In the genomic region with DNA sequence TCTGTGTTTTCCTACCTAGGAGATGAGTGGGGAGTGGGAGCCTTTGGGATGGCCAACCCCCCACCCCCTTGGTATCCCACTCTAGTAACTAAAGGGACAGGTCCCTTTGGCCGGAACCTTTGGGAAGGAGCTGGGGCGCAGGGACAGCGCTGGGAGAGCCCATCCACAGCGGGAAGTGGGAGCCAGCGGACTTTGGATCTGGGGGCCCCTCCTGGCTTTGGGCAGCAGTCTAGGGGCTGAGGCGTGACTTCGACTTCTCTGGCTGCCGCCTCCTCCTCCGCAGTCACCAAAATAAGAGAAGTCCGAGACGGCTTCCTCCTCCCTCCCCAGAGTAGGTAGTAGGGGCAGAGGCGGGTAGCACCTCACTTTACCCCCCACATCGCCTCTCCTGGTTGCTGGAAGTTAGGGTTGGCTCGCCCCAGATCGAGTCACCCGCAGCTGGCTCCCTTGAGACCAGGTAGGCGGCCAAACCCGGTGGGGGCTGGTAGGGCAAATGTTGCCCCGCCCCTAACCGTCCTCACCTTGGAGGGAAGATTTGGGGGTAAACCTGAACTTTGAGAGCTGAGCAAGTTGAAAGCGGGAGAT, we compare ENCODE assay signal across 9 mouse cellular contexts. TPM values are rescaled to one million over a fixed set of nuclear protein-coding genes. Genes with fewer than 3 reads are reported as not detected.
DNase-seq lines count a peak whose midpoint lies in the region; ATAC-seq and TF ChIP-seq lines count a peak whose summit lies in the region.
"Had no signal": no experiment of that assay in that cellular context is flagged by ENCODE, and none has a peak within 500 bp of the region (broad histone marks: within the 10 kb centered on the region; RNA-seq: fewer than 3 reads in every experiment).

Gene Fgr, plus strand, starts transcription at position 282 of the 585 bp plus-strand sequence.

- H3K27ac ChIP-seq in kidney, adult 2 months (ENCODE audit: insufficient read depth, low read depth, low read length), result peak within 1 kb of the TSS; percentile 2; the same call in 1 of the 2 replicates
- H3K27ac ChIP-seq in heart, postnatal 0 days (ENCODE audit: low read depth), result peak within 1 kb of the TSS; percentile 23; the same call in 1 of the 2 replicates
- no peak within 1 kb of the TSS for H3K27ac ChIP-seq in liver, embryonic 11.5 days (ENCODE audit: low read depth, low read length)
- H3K27ac ChIP-seq in neural tube, embryonic 13.5 days (replicated peaks), result peak within 1 kb of the TSS; percentile 33; the same call in 1 of the 2 replicates

- WGBS in kidney, adult 2 months, result 37% methylated on average over 21 of the region's 21 CpGs
- WGBS in heart, postnatal 0 days, result 21% methylated on average over 21 of the region's 21 CpGs
- 1% methylated on average over 21 of the region's 21 CpGs for WGBS in liver, embryonic 11.5 days
- WGBS in neural tube, embryonic 13.5 days, result 9% methylated on average over 21 of the region's 21 CpGs

- DNase-seq in kidney, adult 2 months, result peak; percentile 38
- no peak for DNase-seq in kidney, adult 11 months
- DNase-seq in heart, postnatal 0 days (ENCODE audit: low spot score), result peak; percentile 1
- no peak for DNase-seq in liver, embryonic 11.5 days (ENCODE audit: low spot score)
- no peak for DNase-seq in right cerebral cortex, adult 18-20 months
- no peak for DNase-seq in left cerebral cortex, postnatal 25 days (ENCODE audit: low spot score in 2 of 2)
- no peak for DNase-seq in cerebellum, postnatal 14 days

- peak within 1 kb of the TSS; percentile 49 for H3K4me2 ChIP-seq in heart, postnatal 0 days (ENCODE audit: low read depth, low read length)
- H3K4me2 ChIP-seq in liver, embryonic 11.5 days, result peak within 1 kb of the TSS; percentile 66
- H3K4me2 ChIP-seq in neural tube, embryonic 13.5 days, result peak within 1 kb of the TSS; percentile 43

- H3K36me3 ChIP-seq in kidney, adult 2 months (ENCODE audit: control insufficient read depth, insufficient read depth, low read length), result no peaks in the 10 kb centered on the region
- H3K36me3 ChIP-seq in heart, postnatal 0 days (replicated peaks; ENCODE audit: control insufficient read depth, insufficient read depth, low read length), result no peaks in the 10 kb centered on the region
- H3K36me3 ChIP-seq in liver, embryonic 11.5 days (ENCODE audit: control insufficient read depth, insufficient read depth, low read length), result no peaks in the 10 kb centered on the region
- no peaks in the 10 kb centered on the region for H3K36me3 ChIP-seq in neural tube, embryonic 13.5 days

- H3K4me1 ChIP-seq in kidney, adult 2 months (ENCODE audit: control insufficient read depth, insufficient read depth, low read length), result peaks cover 31% of the 10 kb centered on the region
- H3K4me1 ChIP-seq in heart, postnatal 0 days (ENCODE audit: control insufficient read depth, insufficient read depth), result peaks cover 32% of the 10 kb centered on the region
- H3K4me1 ChIP-seq in liver, embryonic 11.5 days (replicated peaks; ENCODE audit: control insufficient read depth, insufficient read depth, low read length), result peaks cover 16% of the 10 kb centered on the region
- H3K4me1 ChIP-seq in neural tube, embryonic 13.5 days (replicated peaks), result peaks cover 39% of the 10 kb centered on the region

- no peak for TF ChIP-seq POLR2A in kidney, adult 2 months (IDR thresholded peaks at IDR 0.05; ENCODE audit: low read depth, low read length)

- H3K4me3 ChIP-seq in kidney, adult 2 months (ENCODE audit: insufficient read depth, low read depth, low read length), result no peak within 1 kb of the TSS
- H3K4me3 ChIP-seq in heart, postnatal 0 days (ENCODE audit: low read depth, low read length), result peak within 1 kb of the TSS; percentile 19
- H3K4me3 ChIP-seq in liver, embryonic 11.5 days (ENCODE audit: low read depth, low read length), result peak within 1 kb of the TSS; percentile 21
- H3K4me3 ChIP-seq in neural tube, embryonic 13.5 days, result peak within 1 kb of the TSS; percentile 15

- peak within 1 kb of the TSS; percentile 29; the same call in 1 of the 2 replicates for H3K9ac ChIP-seq in heart, postnatal 0 days (replicated peaks; ENCODE audit: low read depth, low read length)
- H3K9ac ChIP-seq in liver, embryonic 11.5 days (ENCODE audit: low read depth, low read length), result 0 out of 2 replicates have a peak within 1 kb of the TSS, but pooled peaks have one; percentile 2
- H3K9ac ChIP-seq in neural tube, embryonic 13.5 days, result no peak within 1 kb of the TSS

- TF ChIP-seq CTCF in kidney, adult 2 months (conservative IDR thresholded peaks at IDR 0.05; ENCODE audit: insufficient read depth, insufficient read length, low read depth, low read length), result no peak
- no peak for TF ChIP-seq CTCF in heart, postnatal 0 days (IDR thresholded peaks at IDR 0.05; ENCODE audit: low read depth)

- no peaks in the 10 kb centered on the region for H3K27me3 ChIP-seq in kidney, adult 2 months (replicated peaks; ENCODE audit: control insufficient read depth, insufficient read depth, low read length)
- peaks cover 15% of the 10 kb centered on the region for H3K27me3 ChIP-seq in heart, postnatal 0 days (ENCODE audit: control insufficient read depth, insufficient read depth, low read length)
- H3K27me3 ChIP-seq in liver, embryonic 11.5 days (replicated peaks; ENCODE audit: control insufficient read depth, insufficient read depth, low read length), result peaks cover 51% of the 10 kb centered on the region
- H3K27me3 ChIP-seq in neural tube, embryonic 13.5 days, result peaks cover 63% of the 10 kb centered on the region
- H3K27me3 ChIP-seq: Patski had no signal

- intact Hi-C loops in left cerebral cortex, postnatal 25 days (cut with DNase I), result no loop called here

- no peak for TF ChIP-seq EP300 in heart, postnatal 0 days (IDR thresholded peaks at IDR 0.05; ENCODE audit: low read depth)

- no peaks in the 10 kb centered on the region for H3K9me3 ChIP-seq in heart, postnatal 0 days (replicated peaks; ENCODE audit: control insufficient read depth, low read length)
- H3K9me3 ChIP-seq in liver, embryonic 11.5 days (ENCODE audit: control insufficient read depth, low read length), result no peaks in the 10 kb centered on the region
- no peaks in the 10 kb centered on the region for H3K9me3 ChIP-seq in neural tube, embryonic 13.5 days

- ATAC-seq in heart, postnatal 0 days (ENCODE audit: insufficient read depth, low read depth), result 0 out of 2 replicates have a peak, but pooled peaks have one; percentile 28
- no peak for ATAC-seq in liver, embryonic 11.5 days (replicated peaks; ENCODE audit: low FRiP score)
- ATAC-seq in neural tube, embryonic 13.5 days (ENCODE audit: low read depth), result no peak
- ATAC-seq: Patski had no signal

RNA-seq across cellular contexts. Expression of gene Fgr, which starts in this region (rescaled TPM):
- polyA plus RNA-seq in kidney, adult 2 months (2012; rRNA removed), result 1.8 and 2.5 TPM in 2 replicates
- 0.04 and 0.19 TPM in 2 replicates for total RNA-seq in heart, postnatal 0 days (2014; rRNA removed; ENCODE audit: low replicate concordance)
- 0.31 and 0.37 TPM in 2 replicates for polyA plus RNA-seq in heart, postnatal 0 days (2015; fragmentation: Nextera tagmentation; extraction: Ambion mirVana)
- 0.23 and 0.73 TPM in 2 replicates for polyA plus RNA-seq in liver, embryonic 11.5 days (2014; fragmentation: Nextera tagmentation; extraction: Ambion mirVana)
- polyA plus RNA-seq in neural tube, embryonic 13.5 days (2015; fragmentation: Nextera tagmentation; extraction: Ambion mirVana), result not detected in 2 replicates
- total RNA-seq in left cerebral cortex, postnatal 25 days (2021), result under 1 TPM; 0.18 to 0.25 TPM
- polyA plus RNA-seq: Patski had no signal

Comparison
In these comparisons a context has a peak if more than half of its experiments do, and no peak if none do; other contexts are left out.
1. Peak in DNase-seq, ATAC-seq, H3K4me3 ChIP-seq, H3K27ac ChIP-seq, H3K9ac ChIP-seq and H3K4me2 ChIP-seq in heart, postnatal 0 days; RNA of the gene not detected or under 1 TPM.